Mouse (Mus musculus) limb, embryonic 15.5 days (tissue): Measurements from ENCODE around the gene Cdc42ep2. TPM values are rescaled to one million over a fixed set of nuclear protein-coding genes. Genes with fewer than 3 reads are reported as not detected.

Experiments
- ATAC-seq: fragments of 200-750 bp; cut with Nextera tagmentation; 2 replicates; pipeline ENCODE4 v1.8.0; 2017; ENCODE audit warnings: low read depth, moderate TSS enrichment; ENCODE audit not compliant: insufficient number of reproducible peaks, low FRiP score, low TSS enrichment
- H3K27ac ChIP-seq: fragments of 300-500 bp; sonication (generic); 2 replicates; pipeline ENCODE4 v1.5.1; 2015; ENCODE audit warnings: moderate library complexity, mild to moderate bottlenecking, inconsistent platforms
- H3K27me3 ChIP-seq: fragments of 300-500 bp; sonication (generic); 2 replicates; pipeline ENCODE4 v1.6.1; 2015; ENCODE audit warnings: inconsistent platforms
- H3K36me3 ChIP-seq: fragments of 300-500 bp; sonication (generic); 2 replicates; pipeline ENCODE4 v1.6.1; 2015; ENCODE audit warnings: inconsistent platforms
- H3K4me1 ChIP-seq: fragments of 300-500 bp; sonication (generic); 2 replicates; pipeline ENCODE4 v1.6.1; 2015; ENCODE audit warnings: inconsistent platforms
- H3K4me2 ChIP-seq: fragments of 300-500 bp; sonication (generic); 2 replicates; pipeline ENCODE4 v1.6.1; 2015; ENCODE audit warnings: mild to moderate bottlenecking, inconsistent platforms
- H3K4me3 ChIP-seq: fragments of 300-500 bp; sonication (generic); 2 replicates; pipeline ENCODE4 v1.5.1; 2015; ENCODE audit warnings: mild to moderate bottlenecking, inconsistent platforms
- H3K9ac ChIP-seq: fragments of 300-500 bp; sonication (generic); 2 replicates; pipeline ENCODE4 v1.6.1; 2015; ENCODE audit warnings: inconsistent platforms
- H3K9me3 ChIP-seq: fragments of 300-500 bp; sonication (generic); 2 replicates; pipeline ENCODE4 v1.6.1; 2016; ENCODE audit warnings: inconsistent platforms
- whole genome bisulfite sequencing: fragments of 180-500 bp; shearing (Covaris S2); methylation state at CpG from one replicate; pipeline ENCODE4 v1.1.7; 2015; 5-methylcytosine and 5-hydroxymethylcytosine counted together
- polyA plus RNA-seq: library from polyadenylated mRNA; unstranded; fragments of >200 nt; fragmentation: Nextera tagmentation; extraction: Ambion mirVana; gene quantifications from 2 replicates; pipeline ENCODE4 v1.2.1, GENCODE M21; 2015

Gene Cdc42ep2
- polyA plus RNA-seq, 1 experiment from 2014 or later: 9.2 TPM

DNA sequence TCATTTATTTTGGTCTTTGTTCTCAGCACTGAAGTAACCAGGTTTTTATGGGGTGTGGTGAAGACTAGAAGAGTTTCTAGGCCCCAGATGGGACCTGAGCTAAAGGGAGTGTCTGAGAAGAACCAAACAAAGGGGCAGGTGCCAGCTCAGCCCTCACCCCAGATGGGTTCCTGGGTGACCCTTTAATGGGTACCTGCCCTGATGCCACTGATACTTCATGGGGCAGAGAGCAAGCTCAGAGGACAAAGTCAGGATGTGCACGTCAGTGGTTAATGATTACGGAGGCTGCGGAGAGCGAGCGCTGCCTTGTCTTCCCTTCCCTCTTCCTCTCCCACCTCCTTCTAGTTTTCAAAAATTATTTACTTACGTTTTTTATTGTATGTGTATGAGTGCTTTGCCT is 43.5 kb downstream of the Cdc42ep2 start:
- H3K27me3 ChIP-seq: no peaks in the 10 kb centered on the region
- 97% methylated on average over 6 of the region's 6 CpGs for WGBS
- no peak overlapping the region for H3K4me3 ChIP-seq

DNA sequence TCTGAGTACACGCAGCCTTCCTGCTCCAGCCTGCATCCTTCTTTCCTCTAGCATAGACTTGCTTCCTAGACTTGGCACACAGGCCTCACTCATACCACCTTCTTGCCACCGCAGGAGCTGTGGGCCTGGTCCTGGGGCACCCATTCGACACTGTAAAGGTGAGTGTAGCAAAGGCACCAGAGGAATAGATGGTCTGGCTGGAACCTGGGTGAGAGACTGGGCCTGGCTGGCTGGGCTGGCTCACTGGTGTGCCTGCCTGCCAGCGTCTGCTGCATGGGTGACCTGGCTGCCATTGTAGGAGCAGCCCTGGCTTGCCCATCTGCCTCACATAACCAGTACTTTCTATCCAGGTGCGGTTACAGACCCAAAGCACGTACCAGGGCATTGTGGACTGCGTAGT is 44.9 kb downstream of the Cdc42ep2 start:
- Histone ChIP-seq H3K27me3 (no peaks in the 10 kb centered on the region), H3K36me3 (no peaks in the 10 kb centered on the region), H3K9ac (no peak overlapping the region), H3K4me1 (peaks cover 21% of the 10 kb centered on the region), H3K9me3 (no peaks in the 10 kb centered on the region), H3K4me3 (no peak overlapping the region), H3K27ac (no peak overlapping the region), H3K4me2 (no peak overlapping the region)
- 95% methylated on average over 7 of the region's 7 CpGs for WGBS
- no peak for ATAC-seq

More for the DNA sequence above, 43.5 kb downstream of the Cdc42ep2 start:
- Histone ChIP-seq H3K9ac (no peak overlapping the region), H3K9me3 (no peaks in the 10 kb centered on the region), H3K27ac (no peak overlapping the region), H3K4me1 (peaks cover 15% of the 10 kb centered on the region), H3K36me3 (no peaks in the 10 kb centered on the region), H3K4me2 (no peak overlapping the region)
- no peak for ATAC-seq

DNA sequence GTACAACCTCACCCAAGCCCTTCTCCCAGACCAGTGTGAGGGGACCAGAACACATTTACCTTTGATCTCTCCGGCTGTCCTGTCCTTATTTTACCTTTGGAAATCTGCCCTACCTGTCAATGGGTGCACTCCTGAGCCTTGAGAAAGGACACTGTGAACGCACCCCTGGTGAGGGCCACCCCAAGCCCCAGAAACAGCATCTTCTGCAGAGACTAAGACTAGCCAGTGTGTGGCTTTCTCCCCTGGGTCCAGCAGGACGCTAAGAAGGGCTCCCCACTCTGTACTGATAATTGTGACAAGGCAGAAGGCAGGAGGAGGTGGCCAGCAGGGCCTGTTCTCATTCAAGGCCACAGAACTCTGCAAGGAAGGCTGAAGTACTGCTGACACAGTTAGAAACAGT is 45.7 kb downstream of the Cdc42ep2 start:
- WGBS: 83% methylated on average over 3 of the region's 3 CpGs
- Histone ChIP-seq H3K9ac (no peak overlapping the region), H3K27me3 (no peaks in the 10 kb centered on the region), H3K27ac (no peak overlapping the region), H3K9me3 (no peaks in the 10 kb centered on the region), H3K36me3 (no peaks in the 10 kb centered on the region), H3K4me1 (peaks cover 28% of the 10 kb centered on the region), H3K4me3 (no peak overlapping the region), H3K4me2 (no peak overlapping the region)
- ATAC-seq: no peak

DNA sequence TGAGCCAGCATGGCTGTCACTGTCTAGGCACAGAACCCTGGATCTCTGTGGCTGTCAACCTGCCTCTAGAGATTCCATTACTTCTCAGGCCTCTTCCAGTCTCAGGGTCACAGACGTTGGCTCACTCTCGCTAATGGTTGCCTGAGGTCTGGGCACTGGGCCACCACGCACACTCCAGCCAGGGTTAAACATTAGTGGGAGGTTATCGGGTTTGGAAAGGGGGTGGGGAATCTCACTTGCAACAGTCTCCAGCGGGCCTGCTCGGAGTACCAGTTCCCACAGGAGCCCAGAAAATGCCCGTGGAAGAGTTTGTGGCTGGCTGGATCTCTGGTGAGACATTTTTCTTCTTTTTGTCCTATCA is 46.3 kb downstream of the Cdc42ep2 start:
- WGBS: 67% methylated on average over 7 of the region's 7 CpGs
- H3K4me2 ChIP-seq: 0 out of 2 replicates have a peak overlapping the region, but pooled peaks have one; percentile 22

DNA sequence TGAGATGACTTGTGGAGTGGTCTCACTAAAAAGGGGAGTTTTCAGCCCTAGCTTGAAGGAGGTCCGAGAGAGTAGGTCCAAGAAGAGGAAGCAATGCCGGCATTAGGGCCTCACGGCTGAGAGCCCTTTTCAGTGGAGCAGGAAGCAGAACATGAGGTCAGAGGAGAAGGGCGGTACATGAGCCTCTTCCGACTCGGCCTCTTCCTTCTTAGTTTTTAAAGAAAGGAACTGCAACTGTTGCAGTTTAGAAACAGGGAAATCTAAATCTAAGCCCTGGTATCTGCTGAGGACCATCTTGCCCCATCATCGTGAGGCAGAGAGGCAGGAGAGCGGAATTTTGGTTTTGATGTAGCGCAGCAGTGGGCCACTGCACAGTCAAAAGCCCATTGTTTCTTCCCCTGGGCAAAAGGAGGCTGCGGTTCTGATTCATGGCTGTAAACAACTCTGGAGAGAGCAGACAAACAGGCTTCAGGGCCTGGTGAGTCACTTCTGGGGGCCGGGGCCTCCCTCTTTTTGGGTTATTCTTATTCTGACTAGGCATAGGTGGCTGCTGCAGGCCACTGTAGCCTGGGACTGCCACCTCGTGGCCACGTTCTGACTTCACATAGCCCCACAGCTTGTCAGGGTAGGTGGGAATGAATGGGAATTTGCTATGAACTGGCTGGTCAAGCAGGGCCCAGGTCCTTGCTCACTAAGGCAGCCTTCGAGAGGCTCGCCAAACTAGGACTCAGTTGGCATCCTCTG is 46.8 kb downstream of the Cdc42ep2 start, which contains the start of gene Slc25a45:
Slc25a45 (plus strand) TSS at position 191 of the 744 bp plus-strand sequence.
- no peaks in the 10 kb centered on the region for H3K27me3 ChIP-seq
- WGBS: 44% methylated on average over 15 of the region's 15 CpGs
- no peaks in the 10 kb centered on the region for H3K36me3 ChIP-seq
- ATAC-seq: peak; percentile 49; the same call in 1 of the 2 replicates
- no peaks in the 10 kb centered on the region for H3K9me3 ChIP-seq
- peak within 1 kb of the TSS; percentile 58 for H3K27ac ChIP-seq
- peak within 1 kb of the TSS; percentile 13 for H3K4me3 ChIP-seq
- 0 out of 2 replicates have a peak within 1 kb of the TSS, but pooled peaks have one; percentile 22 for H3K4me2 ChIP-seq
- peak within 1 kb of the TSS; percentile 2; the same call in 1 of the 2 replicates for H3K9ac ChIP-seq
- peaks cover 39% of the 10 kb centered on the region for H3K4me1 ChIP-seq

More for the DNA sequence above, 46.3 kb downstream of the Cdc42ep2 start:
- H3K4me1 ChIP-seq: peaks cover 34% of the 10 kb centered on the region
- no peaks in the 10 kb centered on the region for H3K36me3 ChIP-seq
- H3K9ac ChIP-seq: no peak overlapping the region
- H3K9me3 ChIP-seq: no peaks in the 10 kb centered on the region
- no peaks in the 10 kb centered on the region for H3K27me3 ChIP-seq
- peak overlapping the region; percentile 13; the same call in 1 of the 2 replicates for H3K4me3 ChIP-seq
- ATAC-seq: no peak
- H3K27ac ChIP-seq: peak overlapping the region; percentile 35; the same call in 1 of the 2 replicates

- under 1% methylated on average over 37 of the region's 37 CpGs for WGBS
- peak within 1 kb of the TSS; percentile 73 for H3K27ac ChIP-seq
- peak within 1 kb of the TSS; percentile 70 for H3K4me2 ChIP-seq
- no peaks in the 10 kb centered on the region for H3K9me3 ChIP-seq
- peak within 1 kb of the TSS; percentile 72 for H3K4me3 ChIP-seq
- H3K27me3 ChIP-seq: no peaks in the 10 kb centered on the region
- H3K36me3 ChIP-seq: peaks cover 6% of the 10 kb centered on the region
- peak within 1 kb of the TSS; percentile 76 for H3K9ac ChIP-seq
- peak; percentile 74 for ATAC-seq
- peaks cover 58% of the 10 kb centered on the region for H3K4me1 ChIP-seq
Observed at GRCm38 (mm10) chr19:5874969-5875480, 49.6 kb downstream of the Cdc42ep2 start, which contains the start of gene Frmd8. Gene Frmd8, minus strand, starts transcription at chr19:5875274.

DNA sequence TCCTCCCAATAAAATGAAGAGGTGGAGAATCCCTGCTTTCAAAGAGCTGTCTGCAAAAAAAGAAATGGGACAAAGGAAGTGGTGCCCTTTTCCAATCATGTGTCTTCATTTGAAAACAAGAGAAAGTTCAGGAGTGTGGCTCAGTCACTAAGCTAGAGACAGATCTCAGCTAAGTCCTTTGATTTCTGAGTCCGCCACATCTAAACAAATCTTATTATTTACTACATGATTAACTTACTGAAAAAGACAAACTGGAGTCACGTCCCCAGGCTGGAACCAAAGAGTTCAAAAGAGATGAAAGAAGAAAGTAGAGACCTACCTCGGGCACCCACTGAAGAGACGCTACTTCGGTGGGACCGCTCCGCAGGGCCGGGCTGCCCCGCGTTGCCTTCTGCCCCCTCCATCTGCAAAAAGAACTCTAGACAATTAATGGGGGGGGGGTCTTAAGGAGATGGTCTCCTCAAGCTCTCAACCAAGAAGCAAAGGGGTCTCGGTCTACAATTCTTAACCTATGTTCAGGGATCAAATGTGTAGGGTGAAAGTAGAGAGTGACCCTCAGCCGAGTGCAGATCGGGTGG is 50.1 kb downstream of the Cdc42ep2 start:
- Histone ChIP-seq H3K36me3 (peaks cover 11% of the 10 kb centered on the region), H3K27me3 (no peaks in the 10 kb centered on the region), H3K4me3 (peak overlapping the region; percentile 72), H3K9ac (peak overlapping the region; percentile 76), H3K9me3 (no peaks in the 10 kb centered on the region), H3K27ac (0 out of 2 replicates have a peak overlapping the region, but pooled peaks have one; percentile 73), H3K4me1 (peaks cover 58% of the 10 kb centered on the region), H3K4me2 (peak overlapping the region; percentile 70)
- no peak for ATAC-seq
- 8% methylated on average over 13 of the region's 13 CpGs for WGBS

GRCm38 (mm10) chr19:5872931-5873556 is 51.6 kb downstream of the Cdc42ep2 start:
- ATAC-seq: no peak
- peaks cover 24% of the 10 kb centered on the region for H3K36me3 ChIP-seq
- no peak overlapping the region for H3K27ac ChIP-seq
- H3K9ac ChIP-seq: no peak overlapping the region
- H3K4me3 ChIP-seq: no peak overlapping the region
- H3K4me1 ChIP-seq: peaks cover 53% of the 10 kb centered on the region
- H3K27me3 ChIP-seq: no peaks in the 10 kb centered on the region
- 86% methylated on average over 19 of the region's 19 CpGs for WGBS
- no peak overlapping the region for H3K4me2 ChIP-seq
- H3K9me3 ChIP-seq: no peaks in the 10 kb centered on the region

- Histone ChIP-seq H3K36me3 (peaks cover 30% of the 10 kb centered on the region), H3K4me1 (peaks cover 48% of the 10 kb centered on the region), H3K9me3 (no peaks in the 10 kb centered on the region), H3K27ac (no peak overlapping the region), H3K27me3 (no peaks in the 10 kb centered on the region), H3K4me3 (no peak overlapping the region), H3K4me2 (no peak overlapping the region), H3K9ac (no peak overlapping the region)
- 88% methylated on average over 4 of the region's 4 CpGs for WGBS
- no peak for ATAC-seq
Observed at GRCm38 (mm10) chr19:5872528-5872927, 52.1 kb downstream of the Cdc42ep2 start.

DNA sequence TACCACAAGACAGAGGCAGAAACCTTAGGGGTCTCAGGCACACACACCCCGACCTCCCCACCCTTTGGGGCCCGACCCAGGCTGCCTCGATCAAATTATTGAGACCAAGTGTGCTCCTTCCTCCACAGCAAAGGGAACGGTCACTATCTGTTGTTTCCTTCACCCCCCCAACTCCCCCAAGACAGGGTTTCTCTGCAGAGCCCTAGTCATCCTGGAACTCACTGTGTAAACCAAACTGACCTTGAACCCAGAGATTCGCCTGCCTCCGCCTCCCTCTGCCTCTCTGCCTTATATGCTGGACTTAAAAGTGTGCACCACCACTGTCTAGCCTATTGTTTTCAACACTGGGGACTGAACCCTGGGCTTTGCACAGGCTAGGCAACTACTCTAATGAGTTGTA is 52.9 kb downstream of the Cdc42ep2 start:
- Histone ChIP-seq H3K9me3 (no peaks in the 10 kb centered on the region), H3K4me2 (peak overlapping the region; percentile 17; the same call in 1 of the 2 replicates), H3K4me3 (no peak overlapping the region), H3K27ac (peak overlapping the region; percentile 67), H3K36me3 (peaks cover 38% of the 10 kb centered on the region), H3K27me3 (no peaks in the 10 kb centered on the region), H3K9ac (no peak overlapping the region), H3K4me1 (peaks cover 46% of the 10 kb centered on the region)
- ATAC-seq: no peak
- 54% methylated on average over 6 of the region's 6 CpGs for WGBS

- Histone ChIP-seq H3K27me3 (no peaks in the 10 kb centered on the region), H3K27ac (peak overlapping the region; percentile 67), H3K4me2 (peak overlapping the region; percentile 17; the same call in 1 of the 2 replicates), H3K9ac (no peak overlapping the region), H3K4me3 (no peak overlapping the region), H3K9me3 (no peaks in the 10 kb centered on the region), H3K4me1 (peaks cover 46% of the 10 kb centered on the region), H3K36me3 (peaks cover 42% of the 10 kb centered on the region)
- WGBS: 8% methylated on average over 7 of the region's 7 CpGs
- peak; percentile 64; the same call in 1 of the 2 replicates for ATAC-seq
Observed at GRCm38 (mm10) chr19:5871273-5871672, 53.3 kb downstream of the Cdc42ep2 start.
